Comparison of ENCODE assay signal across 37 mouse cellular contexts in genomic region chrX:13612115-13612514, GRCm38 (mm10). TPM values are rescaled to one million over a fixed set of nuclear protein-coding genes. Genes with fewer than 3 reads are reported as not detected.
"Had no signal": no experiment of that assay in that cellular context is flagged by ENCODE, and none has a peak within 500 bp of the region (broad histone marks: within the 10 kb centered on the region; RNA-seq: fewer than 3 reads in every experiment).

No protein-coding gene starts in this region.

- DNase-seq: left cerebral cortex, postnatal 4 days; liver; liver, embryonic 13.5 days; liver, postnatal 0 days; lung, adult 18-20 months; lung, adult 2 months; lung, embryonic 14.5 days; lung, postnatal 10 days; lung, postnatal 14 days; lung, postnatal 36 days; lung, postnatal 4 days; midbrain, embryonic 14.5 days had no signal

- H3K4me1 ChIP-seq: limb, embryonic 10.5 days; limb, embryonic 12.5 days; limb, embryonic 13.5 days; limb, embryonic 15.5 days; liver, embryonic 12.5 days; liver, embryonic 13.5 days; liver, embryonic 15.5 days; lung, embryonic 15.5 days; midbrain, embryonic 10.5 days; midbrain, embryonic 12.5 days; midbrain, embryonic 13.5 days; midbrain, embryonic 15.5 days; neural tube, embryonic 12.5 days had no signal

- H3K9me3 ChIP-seq: limb, embryonic 10.5 days; limb, embryonic 12.5 days; limb, embryonic 13.5 days; limb, embryonic 15.5 days; liver, embryonic 12.5 days; liver, embryonic 13.5 days; liver, embryonic 15.5 days; lung, embryonic 15.5 days; megakaryocyte, embryonic 14.5 days; midbrain, embryonic 10.5 days; midbrain, embryonic 12.5 days; midbrain, embryonic 13.5 days; midbrain, embryonic 15.5 days; neural tube, embryonic 12.5 days had no signal

- H3K4me3 ChIP-seq: limb, embryonic 10.5 days; limb, embryonic 12.5 days; limb, embryonic 13.5 days; limb, embryonic 15.5 days; liver, embryonic 12.5 days; liver, embryonic 13.5 days; liver, embryonic 15.5 days; lung, embryonic 15.5 days; megakaryocyte, embryonic 14.5 days; midbrain, embryonic 10.5 days; midbrain, embryonic 12.5 days; midbrain, embryonic 13.5 days; midbrain, embryonic 15.5 days; myocyte; neural tube, embryonic 12.5 days had no signal

- H3K9ac ChIP-seq: limb, embryonic 12.5 days; limb, embryonic 13.5 days; limb, embryonic 15.5 days; liver, embryonic 12.5 days; liver, embryonic 13.5 days; liver, embryonic 14.5 days; liver, embryonic 15.5 days; liver, postnatal 0 days; lung, embryonic 14.5 days; lung, embryonic 15.5 days; midbrain, embryonic 12.5 days; midbrain, embryonic 13.5 days; midbrain, embryonic 15.5 days; neural tube, embryonic 12.5 days had no signal

- H3K27me3 ChIP-seq: limb, embryonic 13.5 days; limb, embryonic 15.5 days; liver, embryonic 12.5 days; liver, embryonic 13.5 days; liver, embryonic 15.5 days; lung, embryonic 15.5 days; midbrain, embryonic 12.5 days; midbrain, embryonic 13.5 days; midbrain, embryonic 15.5 days; neural tube, embryonic 12.5 days had no signal

- H3K36me3 ChIP-seq: limb, embryonic 12.5 days; liver, embryonic 12.5 days; liver, embryonic 13.5 days; liver, embryonic 15.5 days; midbrain, embryonic 12.5 days; neural tube, embryonic 12.5 days had no signal

- H3K27ac ChIP-seq: limb, embryonic 10.5 days; limb, embryonic 12.5 days; limb, embryonic 13.5 days; limb, embryonic 15.5 days; liver, embryonic 12.5 days; liver, embryonic 13.5 days; liver, embryonic 14.5 days; liver, embryonic 15.5 days; lung, embryonic 15.5 days; macrophage; midbrain, embryonic 10.5 days; midbrain, embryonic 12.5 days; midbrain, embryonic 13.5 days; midbrain, embryonic 15.5 days; neural tube, embryonic 12.5 days had no signal

RNA-seq across cellular contexts. Expression of gene Gpr34, which starts 19.8 kb away (rescaled TPM):
- total RNA-seq: megakaryocyte-erythroid progenitor cell, adult 5-6 weeks had no signal
- polyA plus RNA-seq: liver, adult 2 months; myocyte had no signal

RNA-seq across cellular contexts. Expression of gene Gpr82, which starts 49.0 kb away (rescaled TPM):
- total RNA-seq: left cerebral cortex, postnatal 10 days; left cerebral cortex, postnatal 14 days; left cerebral cortex, postnatal 25 days; left cerebral cortex, postnatal 36 days; left cerebral cortex, postnatal 4 days; liver, adult 2 months; megakaryocyte progenitor cell, adult 5-6 weeks; megakaryocyte, adult 5-6 weeks; midbrain, postnatal 0 days had no signal
- polyA plus RNA-seq: liver, adult 2 months; liver, embryonic 13.5 days; liver, embryonic 14.5 days; liver, postnatal 0 days had no signal
